Mouse (Mus musculus) heart, adult 2 months (tissue): ENCODE measurements at regions not wholly inside any gene's neighbourhood (a gene's known extent, or its start where the extent isn't known, plus 50 kb on each side); places are given as distances from the start of the nearest gene placed in this dataset.

ENCODE experiments used
- CTCF ChIP-seq: fragments of 200-600 bp; IDR thresholded peaks from 2 replicates; pipeline ENCODE4 v1.8.1; 2022; ENCODE audit warnings: antibody characterized with exemption, mild to moderate bottlenecking, moderate library complexity
- EP300 ChIP-seq: fragments of 200-500 bp; IDR thresholded peaks from 2 replicates; pipeline ENCODE4 v1.6.1; 2011; ENCODE audit warnings: low read depth, low read length, control low read depth; ENCODE audit not compliant: insufficient read depth

DNA sequence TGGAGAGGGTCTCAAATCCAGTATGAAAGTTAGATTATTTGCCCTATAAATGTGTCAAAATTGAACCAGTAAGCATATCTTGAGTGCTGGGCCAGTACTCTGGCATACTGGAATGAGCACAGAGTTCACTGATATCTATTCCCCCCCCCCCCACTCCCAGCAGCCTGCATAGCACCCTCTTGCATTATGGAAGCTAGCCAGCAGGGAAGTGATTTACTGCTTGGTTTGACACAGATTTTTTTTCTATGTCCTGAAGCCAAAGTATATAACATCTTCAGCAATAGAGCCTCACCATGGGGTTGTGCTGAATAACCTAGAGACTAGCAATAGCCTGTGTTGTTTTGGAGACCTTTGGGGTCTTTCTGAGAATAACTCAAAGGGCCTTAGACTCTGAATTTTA, 123.5 kb upstream of the Dkk2 start:
- no peak for TF ChIP-seq CTCF
- no peak for TF ChIP-seq EP300
